Mouse (Mus musculus): ENCODE results near the gene Hipk4.

The Hipk4 gene

GRCm38 (mm10) chr7:27522967-27523366 is at the start of gene Hipk4:
Hipk4 (plus strand) TSS chr7:27523267.
- DNase-seq (ENCODE audit: extremely low spot score): no peak

GRCm38 (mm10) chr7:27473835-27474489 is 49.1 kb upstream of the Hipk4 start:
- DNase-seq (ENCODE audit: extremely low spot score): no peak

DNA sequence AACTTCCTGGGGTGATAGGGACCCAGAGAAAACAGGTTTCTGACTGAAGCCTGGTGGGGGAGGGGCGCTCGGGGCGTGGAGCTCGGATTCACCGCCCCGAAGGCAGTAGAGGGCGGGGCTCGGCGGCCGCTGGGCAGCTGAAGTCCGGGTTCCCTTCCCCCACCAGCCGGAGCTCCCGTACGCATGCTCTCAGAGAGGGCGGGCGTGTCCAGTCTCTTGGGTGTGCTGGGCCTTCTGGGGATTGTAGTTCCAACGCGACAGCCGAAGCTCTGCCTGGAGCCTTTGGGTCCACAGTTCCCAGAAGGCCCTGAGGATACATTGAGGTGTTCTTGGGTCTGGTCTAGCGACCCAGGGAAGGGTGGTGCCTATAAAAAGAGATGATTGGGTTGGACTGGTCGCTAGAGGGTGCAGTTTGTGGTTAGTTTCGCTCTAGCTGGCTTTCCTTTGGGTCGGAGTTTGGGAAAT is 48.5 kb upstream of the Hipk4 start:
- DNase-seq (ENCODE audit: extremely low spot score): peak; percentile 94

DNA sequence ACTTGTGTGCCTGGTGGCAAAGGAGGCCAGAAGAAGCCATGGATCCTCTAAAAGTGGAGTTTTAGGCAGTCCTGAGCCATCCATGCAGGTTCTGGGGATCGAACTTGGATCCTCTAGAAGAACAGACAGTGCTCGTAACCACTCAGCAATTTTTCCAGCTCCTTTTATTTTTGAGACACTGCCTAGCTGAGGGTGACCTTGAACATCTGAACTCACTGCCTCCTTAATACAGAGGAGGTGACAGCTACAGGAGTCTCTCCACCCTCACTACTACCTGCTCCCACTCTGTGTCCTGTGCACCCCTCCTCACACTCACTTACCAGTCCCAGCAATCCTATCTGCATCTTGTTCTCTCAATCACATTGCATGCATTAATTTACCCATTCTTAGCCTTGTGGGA is 47.5 kb upstream of the Hipk4 start:
- DNase-seq (ENCODE audit: extremely low spot score): no peak

- no peak for DNase-seq (ENCODE audit: extremely low spot score)
These were observed 46.9 kb upstream of the Hipk4 start for GRCm38 (mm10) chr7:27476098-27476635.

- DNase-seq (ENCODE audit: extremely low spot score): no peak
These were observed 44.5 kb upstream of the Hipk4 start for GRCm38 (mm10) chr7:27478561-27478960.

GRCm38 (mm10) chr7:27479750-27480149 is 43.3 kb upstream of the Hipk4 start:
- no peak for DNase-seq (ENCODE audit: extremely low spot score)

GRCm38 (mm10) chr7:27480506-27480905 is 42.6 kb upstream of the Hipk4 start:
- no peak for DNase-seq (ENCODE audit: extremely low spot score)

DNA sequence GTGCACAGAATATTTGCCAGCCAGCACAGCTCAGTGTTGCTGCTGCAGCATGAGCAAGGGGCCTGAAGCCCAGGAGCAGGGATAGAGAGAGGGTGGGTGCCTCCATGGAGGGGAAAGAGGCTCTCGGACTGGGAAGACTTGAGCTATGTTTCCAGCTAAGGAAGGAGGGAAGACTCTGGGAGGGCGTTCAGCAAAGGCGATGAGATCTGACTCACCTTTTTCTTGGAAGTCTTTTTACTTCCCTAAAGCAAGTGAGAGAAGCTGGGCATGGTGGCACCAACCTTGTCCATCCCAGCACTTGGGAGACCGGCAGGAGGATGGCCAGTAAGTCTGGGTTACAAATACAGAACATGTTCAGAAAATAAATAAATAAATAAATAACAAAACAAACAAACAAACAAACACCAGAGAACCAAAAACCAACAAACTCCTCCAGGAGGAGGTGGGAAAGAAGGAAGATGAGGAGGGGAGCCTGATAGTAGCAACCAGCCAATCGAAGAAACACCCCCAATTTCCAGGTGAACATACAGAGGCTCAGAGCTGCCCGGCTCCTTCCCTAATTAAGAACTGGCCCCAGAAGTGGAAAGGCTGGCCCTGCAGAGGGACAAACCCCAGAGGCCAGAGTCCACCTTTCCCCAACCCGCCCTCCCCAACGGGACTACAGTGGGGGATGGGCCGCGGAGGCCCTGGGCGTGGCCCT is 42.0 kb upstream of the Hipk4 start:
- DNase-seq (ENCODE audit: extremely low spot score): no peak

GRCm38 (mm10) chr7:27481627-27481969 is 41.5 kb upstream of the Hipk4 start:
- peak; percentile 87 for DNase-seq (ENCODE audit: extremely low spot score)

DNA sequence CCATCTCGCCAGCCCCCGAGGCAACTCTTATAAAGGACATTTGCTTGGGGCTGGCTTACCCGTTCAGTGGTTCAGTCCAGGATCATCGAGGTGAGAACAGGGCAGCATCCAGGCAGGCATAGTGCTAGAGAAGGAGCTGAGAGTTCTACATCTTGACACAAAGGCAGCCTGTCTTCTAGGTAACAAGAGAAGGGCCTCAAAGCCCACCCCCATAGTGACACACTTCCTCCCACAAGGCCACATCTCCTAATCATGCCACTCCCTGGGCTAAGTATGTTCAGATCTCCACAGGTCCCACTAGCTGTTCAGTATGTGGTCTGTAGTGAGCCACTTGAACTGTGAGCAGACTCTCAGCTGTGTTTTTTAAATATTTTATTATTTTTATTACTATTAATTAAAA is 39.2 kb upstream of the Hipk4 start:
- no peak for DNase-seq (ENCODE audit: extremely low spot score)

DNA sequence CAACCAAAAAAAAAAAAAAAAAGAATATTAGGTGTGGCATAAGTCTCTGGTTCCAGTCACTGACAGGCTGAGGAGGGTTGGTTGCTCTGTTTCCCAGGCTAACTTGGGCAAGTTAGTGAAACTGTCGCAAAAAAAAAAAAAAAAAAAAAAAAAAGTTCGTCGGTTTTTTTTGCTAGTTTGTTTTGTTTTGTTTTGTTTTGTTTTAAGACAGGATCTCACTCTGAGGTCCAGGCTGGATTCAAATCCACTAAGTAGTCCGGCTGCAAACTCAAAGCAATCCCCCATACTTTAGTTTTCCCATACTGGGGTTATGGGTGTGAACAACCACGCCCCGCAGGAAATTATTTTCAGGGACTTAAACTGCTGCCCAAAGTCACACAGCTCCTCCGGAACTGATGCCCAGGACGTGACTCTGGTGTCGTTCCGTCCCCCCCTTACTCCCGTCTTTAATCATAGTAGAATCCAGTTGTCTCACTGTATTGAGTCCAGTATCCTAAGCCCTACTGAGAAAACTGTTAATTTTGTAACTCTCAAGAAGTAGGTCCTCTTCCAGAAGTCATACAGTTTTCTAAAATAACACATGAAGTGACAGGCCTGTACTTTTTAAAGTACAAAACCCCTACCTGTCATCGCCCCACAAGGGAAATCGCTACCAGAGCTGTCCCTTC is 36.8 kb upstream of the Hipk4 start:
- DNase-seq (ENCODE audit: extremely low spot score): no peak

DNA sequence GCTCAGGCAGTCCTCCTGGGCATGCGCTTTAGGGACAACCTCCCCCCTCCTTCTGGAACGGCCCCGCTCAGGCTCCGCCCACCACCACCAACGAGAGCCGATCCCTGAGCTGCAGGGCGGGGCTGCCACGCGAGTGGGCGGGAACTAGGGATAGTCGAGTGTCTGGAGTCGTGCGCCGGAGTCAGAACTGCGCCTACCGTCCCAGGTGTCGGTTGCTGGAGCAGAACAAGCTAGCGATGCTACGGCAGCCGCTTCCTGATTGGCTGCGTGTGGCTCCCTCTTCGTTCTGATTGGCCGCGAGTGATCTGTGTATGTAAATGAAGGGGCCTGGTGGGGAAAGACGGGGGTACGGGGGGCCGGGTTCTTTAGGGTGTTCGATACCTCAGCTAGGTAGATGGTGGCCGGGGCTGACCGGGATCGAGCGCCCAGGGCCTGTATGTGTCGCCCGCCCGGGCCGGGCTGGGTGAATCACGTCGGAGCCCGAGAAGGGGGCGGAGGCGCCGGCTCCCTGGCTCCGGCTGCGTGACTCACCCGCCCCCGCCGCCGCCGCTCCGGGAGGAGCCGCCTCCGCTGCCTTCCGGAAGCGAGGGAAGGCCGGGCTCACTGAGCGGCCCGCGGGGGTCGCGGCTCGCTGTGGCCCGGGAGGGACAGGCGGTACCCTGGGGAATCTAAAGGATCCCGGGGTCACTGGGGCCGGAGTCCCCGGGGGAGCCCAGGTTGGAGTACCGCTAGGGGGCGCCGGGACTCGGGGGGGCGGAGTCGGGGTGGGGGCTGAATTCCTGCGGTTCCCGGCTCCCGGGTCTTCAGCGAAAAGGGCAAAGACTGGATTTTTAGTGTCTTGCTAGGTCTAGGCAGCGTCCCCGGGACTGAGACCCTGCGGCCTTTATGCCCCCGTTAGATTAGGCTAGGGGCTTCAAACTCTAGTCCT is 36.0 kb upstream of the Hipk4 start, which contains the start of gene Sertad1:
Gene Sertad1 (plus strand): TSS at position 141 of the 928 bp plus-strand sequence.
- DNase-seq (ENCODE audit: extremely low spot score): peak; percentile 100

GRCm38 (mm10) chr7:27487740-27488268 is 35.3 kb upstream of the Hipk4 start:
- DNase-seq (ENCODE audit: extremely low spot score): no peak

GRCm38 (mm10) chr7:27489270-27489869 is 33.7 kb upstream of the Hipk4 start:
- no peak for DNase-seq (ENCODE audit: extremely low spot score)

GRCm38 (mm10) chr7:27490227-27490542 is 32.9 kb upstream of the Hipk4 start:
- no peak for DNase-seq (ENCODE audit: extremely low spot score)

- DNase-seq (ENCODE audit: extremely low spot score): peak; percentile 88
These were observed 32.3 kb upstream of the Hipk4 start for GRCm38 (mm10) chr7:27490543-27491329.

- DNase-seq (ENCODE audit: extremely low spot score): no peak
These were observed 31.2 kb upstream of the Hipk4 start for GRCm38 (mm10) chr7:27491856-27492255.

DNA sequence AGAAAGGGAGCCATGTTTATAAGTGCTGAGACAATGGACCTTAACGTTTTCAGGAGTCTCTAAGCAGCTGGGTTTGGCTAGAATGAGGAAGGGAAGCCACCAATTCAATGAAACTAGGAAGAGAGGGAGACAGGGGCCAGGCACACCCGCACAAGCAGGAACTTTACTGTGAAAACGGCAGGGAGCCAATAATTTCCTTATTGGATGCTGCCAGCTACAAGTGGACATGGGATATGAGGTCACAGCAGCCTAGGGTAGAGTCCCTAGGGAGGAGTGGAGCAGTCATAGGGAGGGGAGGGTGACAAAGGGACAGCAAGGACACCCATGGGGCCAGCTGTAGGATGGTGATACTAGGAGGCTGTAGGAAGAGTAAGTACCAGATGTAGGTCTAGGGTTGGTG is 30.0 kb upstream of the Hipk4 start:
- DNase-seq (ENCODE audit: extremely low spot score): no peak

GRCm38 (mm10) chr7:27493450-27493849 is 29.6 kb upstream of the Hipk4 start:
- no peak for DNase-seq (ENCODE audit: extremely low spot score)

All from embryo, embryonic 9.5 days (tissue).